ENCODE assay signal across 8 mouse cellular contexts in the genomic region with DNA sequence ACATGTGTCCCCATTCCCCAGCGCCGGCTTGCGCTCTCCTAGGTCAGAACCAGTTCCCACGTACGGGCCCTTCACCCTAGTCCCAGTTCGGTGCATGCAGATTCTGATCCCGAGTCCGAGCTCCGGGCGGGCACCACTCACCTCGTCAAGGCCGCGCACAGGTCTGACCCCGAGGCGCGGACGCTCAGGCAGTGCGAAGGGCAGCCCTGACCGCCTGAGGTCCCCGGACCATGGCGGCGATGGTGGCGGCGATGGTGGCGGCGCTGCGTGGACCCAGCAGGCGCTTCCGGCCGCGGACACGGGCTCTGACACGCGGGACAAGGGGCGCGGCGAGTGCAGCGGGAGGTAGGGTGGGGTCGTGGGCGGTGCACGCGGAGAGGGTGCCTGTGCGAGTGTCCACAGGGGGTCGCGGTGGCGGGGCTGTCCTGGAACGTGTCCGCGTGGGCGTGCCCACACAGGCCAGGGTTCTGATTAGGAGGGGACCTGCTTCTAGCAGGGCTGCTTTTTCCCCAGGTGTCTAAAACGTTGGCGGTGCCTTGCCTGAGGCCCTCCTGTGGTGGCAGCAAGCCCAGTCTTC. TPM values are rescaled to one million over a fixed set of nuclear protein-coding genes. Genes with fewer than 3 reads are reported as not detected.
DNase-seq lines count a peak whose midpoint lies in the region; ATAC-seq lines count a peak whose summit lies in the region.

A gene (plus strand): TSS at position 170 of the 577 bp plus-strand sequence.

- peak; percentile 65 for ATAC-seq in common myeloid progenitor, adult 5-6 weeks (replicated peaks; ENCODE audit: low read depth, poor library complexity, severe bottlenecking)
- ATAC-seq in megakaryocyte-erythroid progenitor cell, adult 5-6 weeks (replicated peaks; ENCODE audit: low FRiP score, low TSS enrichment, poor library complexity, severe bottlenecking) = peak; percentile 48

- intact Hi-C loops in left cerebral cortex, postnatal 14 days (cut with DNase I) = loop anchor here (5.0 kb wide), 1 partner anchor 79 kb away; a partner anchor contains a TSS

- DNase-seq in ZHBTc4 (ENCODE audit: low read depth, low spot score) = peak; percentile 81
- DNase-seq in gastrocnemius, postnatal 10 days = peak; percentile 73
- peak; percentile 82 for DNase-seq in induced T-regulatory cell, adult 2 months (ENCODE audit: low read depth)
- DNase-seq in left cerebral cortex, postnatal 14 days (ENCODE audit: low spot score in 2 of 2) = peak; percentile 72 to 87
- DNase-seq in right cerebral cortex, postnatal 14 days = peak; percentile 78
- peak; percentile 81 to 87 for DNase-seq in urinary bladder, postnatal 36 days (ENCODE audit: low spot score in 2 of 2)

RNA-seq across cellular contexts. Expression of the gene that starts here (rescaled TPM):
- 50.3 and 66.4 TPM in 2 replicates for total RNA-seq in common myeloid progenitor, adult 5-6 weeks (2017)
- total RNA-seq in gastrocnemius, postnatal 10 days (2021) = 10 to 100 TPM; 12.9 to 13.6 TPM
- total RNA-seq in left cerebral cortex, postnatal 14 days (2021) = 10 to 100 TPM; 18.9 to 25.2 TPM
- total RNA-seq in megakaryocyte-erythroid progenitor cell, adult 5-6 weeks (2014; fragmentation: Nextera tagmentation) = 75.4 and 82.3 TPM in 2 replicates
- total RNA-seq in megakaryocyte-erythroid progenitor cell, adult 5-6 weeks (2017) = 97.2 and 145 TPM in 2 replicates

Comparison
In these comparisons a context has a peak if more than half of its experiments do, and no peak if none do; other contexts are left out.
1. Peak in every context shown above with its lines: DNase-seq and ATAC-seq.